7 mouse cellular contexts compared by ENCODE assay signal in the genomic region with DNA sequence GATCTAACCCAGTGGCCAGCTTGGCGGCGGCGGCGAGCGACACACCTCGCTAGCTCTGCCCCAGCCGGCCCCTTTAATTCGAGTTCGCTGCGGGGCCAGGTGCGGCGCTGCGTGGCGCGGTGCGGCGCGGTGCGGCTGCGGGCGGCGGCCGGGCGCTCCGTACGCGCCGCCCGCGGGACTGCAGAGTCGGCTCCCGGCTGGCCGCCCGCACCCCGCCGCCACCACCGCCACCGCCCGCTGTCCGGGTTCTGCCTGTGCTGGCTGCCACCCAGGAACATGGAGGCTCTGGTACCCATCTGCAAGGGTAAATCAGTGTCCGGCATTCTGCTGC. TPM values are rescaled to one million over a fixed set of nuclear protein-coding genes. Genes with fewer than 3 reads are reported as not detected.
DNase-seq lines count a peak whose midpoint lies in the region; ATAC-seq and TF ChIP-seq lines count a peak whose summit lies in the region.

No protein-coding gene starts in this region.

- no peaks in the 10 kb centered on the region for H3K9me3 ChIP-seq in neural tube, embryonic 11.5 days (ENCODE audit: control insufficient read depth, low read length)
- no peaks in the 10 kb centered on the region for H3K9me3 ChIP-seq in forebrain, embryonic 13.5 days (replicated peaks)
- no peaks in the 10 kb centered on the region for H3K9me3 ChIP-seq in neural tube, embryonic 15.5 days (replicated peaks)

- no peak for TF ChIP-seq POLR2A in cerebellum, adult 2 months (IDR thresholded peaks at IDR 0.05; ENCODE audit: borderline replicate concordance, insufficient read depth, low read length)

- peak overlapping the region; percentile 57 for H3K4me3 ChIP-seq in neural tube, embryonic 11.5 days (ENCODE audit: low read depth, low read length)
- H3K4me3 ChIP-seq in cerebellum, adult 2 months (replicated peaks; ENCODE audit: insufficient read depth, low read depth, low read length), result peak overlapping the region; percentile 82
- H3K4me3 ChIP-seq in forebrain, embryonic 13.5 days, result peak overlapping the region; percentile 69
- peak overlapping the region; percentile 59 for H3K4me3 ChIP-seq in neural tube, embryonic 15.5 days (replicated peaks)

- peak overlapping the region; percentile 51 for H3K9ac ChIP-seq in neural tube, embryonic 11.5 days (ENCODE audit: low read length)
- H3K9ac ChIP-seq in forebrain, embryonic 13.5 days, result peak overlapping the region; percentile 79
- peak overlapping the region; percentile 70 for H3K9ac ChIP-seq in neural tube, embryonic 15.5 days (replicated peaks)

- DNase-seq in neural tube, embryonic 11.5 days (ENCODE audit: low spot score), result peak; percentile 13
- DNase-seq in neural tube, embryonic 10.5 days (ENCODE audit: extremely low spot score, low spot score), result no peak
- peak; percentile 88 to 91 for DNase-seq in cerebellum, adult 2 months
- DNase-seq in layer of hippocampus, postnatal 36 days, result peak; percentile 45 to 60
- no peak for DNase-seq in thymus, postnatal 0 days (ENCODE audit: low spot score)

- WGBS in neural tube, embryonic 11.5 days, result 0% methylated on average over 16 of the region's 41 CpGs
- under 1% methylated on average over 41 of the region's 41 CpGs for WGBS in cerebellum, adult 2 months
- WGBS in forebrain, embryonic 13.5 days, result 0% methylated on average over 36 of the region's 41 CpGs
- under 1% methylated on average over 41 of the region's 41 CpGs for WGBS in neural tube, embryonic 15.5 days

- peak; percentile 51; the same call in 1 of the 2 replicates for ATAC-seq in neural tube, embryonic 11.5 days (ENCODE audit: insufficient read depth, low FRiP score, low TSS enrichment)
- ATAC-seq in forebrain, embryonic 13.5 days, result peak; percentile 74
- peak; percentile 80 for ATAC-seq in neural tube, embryonic 15.5 days (ENCODE audit: low FRiP score)

- peaks cover 34% of the 10 kb centered on the region; the same call in 1 of the 2 replicates for H3K27me3 ChIP-seq in neural tube, embryonic 11.5 days (ENCODE audit: control insufficient read depth, insufficient read depth, low read length)
- no peaks in the 10 kb centered on the region for H3K27me3 ChIP-seq in cerebellum, adult 2 months (ENCODE audit: control insufficient read depth, insufficient read depth, low read length)
- peaks cover 43% of the 10 kb centered on the region for H3K27me3 ChIP-seq in forebrain, embryonic 13.5 days
- H3K27me3 ChIP-seq in neural tube, embryonic 15.5 days (replicated peaks), result peaks cover 9% of the 10 kb centered on the region

- no peak for TF ChIP-seq CTCF in cerebellum, adult 2 months (IDR thresholded peaks at IDR 0.05; ENCODE audit: borderline replicate concordance, insufficient read depth, low read depth, low read length)

- H3K36me3 ChIP-seq in neural tube, embryonic 11.5 days (ENCODE audit: control insufficient read depth, insufficient read depth, low read length), result no peaks in the 10 kb centered on the region
- no peaks in the 10 kb centered on the region for H3K36me3 ChIP-seq in forebrain, embryonic 13.5 days (ENCODE audit: poor library complexity, severe bottlenecking)
- no peaks in the 10 kb centered on the region for H3K36me3 ChIP-seq in neural tube, embryonic 15.5 days

- H3K4me1 ChIP-seq in neural tube, embryonic 11.5 days (ENCODE audit: control insufficient read depth, insufficient read depth, low read length), result peaks cover 4% of the 10 kb centered on the region; the same call in 1 of the 2 replicates
- peaks cover 25% of the 10 kb centered on the region for H3K4me1 ChIP-seq in cerebellum, adult 2 months (ENCODE audit: control insufficient read depth, insufficient read depth, low read length)
- H3K4me1 ChIP-seq in forebrain, embryonic 13.5 days, result peaks cover 14% of the 10 kb centered on the region
- peaks cover 43% of the 10 kb centered on the region for H3K4me1 ChIP-seq in neural tube, embryonic 15.5 days

- peak overlapping the region; percentile 99 for H3K4me2 ChIP-seq in neural tube, embryonic 11.5 days (ENCODE audit: low read depth)
- peak overlapping the region; percentile 99 for H3K4me2 ChIP-seq in forebrain, embryonic 13.5 days
- peak overlapping the region; percentile 88 for H3K4me2 ChIP-seq in neural tube, embryonic 15.5 days

- H3K27ac ChIP-seq in neural tube, embryonic 11.5 days (ENCODE audit: low read depth, low read length), result no peak overlapping the region
- peak overlapping the region; percentile 97 for H3K27ac ChIP-seq in cerebellum, adult 2 months (ENCODE audit: insufficient read depth, low read length)
- H3K27ac ChIP-seq in forebrain, embryonic 13.5 days, result peak overlapping the region; percentile 46; the same call in 1 of the 2 replicates
- peak overlapping the region; percentile 88 for H3K27ac ChIP-seq in neural tube, embryonic 15.5 days (replicated peaks)

RNA-seq across cellular contexts. Expression of a gene that starts 0.5 kb away (rescaled TPM):
- polyA plus RNA-seq in neural tube, embryonic 11.5 days (2014; fragmentation: Nextera tagmentation; extraction: Ambion mirVana), result 0.17 and 0.24 TPM in 2 replicates
- polyA plus RNA-seq in cerebellum, adult 2 months (2012; rRNA removed), result 73.3 and 75.7 TPM in 2 replicates
- 0.37 and 0.49 TPM in 2 replicates for polyA plus RNA-seq in forebrain, embryonic 13.5 days (2015; fragmentation: Nextera tagmentation; extraction: Ambion mirVana)
- total RNA-seq in layer of hippocampus, postnatal 36 days (2021), result 10 to 100 TPM; 91.3 to 91.6 TPM
- polyA plus RNA-seq in neural tube, embryonic 15.5 days (2015; fragmentation: Nextera tagmentation; extraction: Ambion mirVana), result 1.8 and 2.0 TPM in 2 replicates
- 0.18 and 0.29 TPM in 2 replicates for polyA plus RNA-seq in thymus, postnatal 0 days (2015; fragmentation: Nextera tagmentation; extraction: Ambion mirVana)

Comparison
In these comparisons a context has a peak if more than half of its experiments do, and no peak if none do; other contexts are left out.
1. DNase-seq: peak in neural tube, embryonic 11.5 days (single experiment), cerebellum, adult 2 months (2 of 2) and layer of hippocampus, postnatal 36 days (2 of 2); none in neural tube, embryonic 10.5 days (single experiment) and thymus, postnatal 0 days (single experiment).
2. RNA of a gene that starts 0.5 kb away (polyA plus RNA-seq): 73.3 to 75.7 TPM in cerebellum, adult 2 months; 1.8 to 2.0 TPM in neural tube, embryonic 15.5 days, 0.37 to 0.49 TPM in forebrain, embryonic 13.5 days, 0.18 to 0.29 TPM in thymus, postnatal 0 days and 0.17 to 0.24 TPM in neural tube, embryonic 11.5 days; every median in the first group is over 10 times any median in the second.
3. Peak in every context shown above with its lines, with median percentiles within 50 percentile points of each other: ATAC-seq, H3K4me2 ChIP-seq, H3K4me3 ChIP-seq and H3K9ac ChIP-seq.